Mouse (Mus musculus) B cell, adult (primary cell): Measurements from ENCODE around the gene Utp3. TPM values are rescaled to one million over a fixed set of nuclear protein-coding genes. Genes with fewer than 3 reads are reported as not detected.

Experiments used
- total RNA-seq: library from RNA; stranded (reverse); gene quantifications from 4 replicates; pipeline ENCODE4 v1.2.4, GENCODE M21; 2023; ENCODE audit not compliant: inconsistent age

The Utp3 gene
- total RNA-seq = 34.1 to 35.3 TPM (median 34.7 TPM) in 4 replicates

GRCm38 (mm10) chr5:88554086-88554886 lies at the start of gene Utp3:
Gene Utp3, plus strand, starts transcription at chr5:88554462.

GRCm38 (mm10) chr5:88527657-88528056 lies 26.6 kb upstream of the Utp3 start, which contains the start of gene Jchain:
Gene Jchain, minus strand, starts transcription at chr5:88527891.

GRCm38 (mm10) chr5:88564501-88565147 lies 10.4 kb downstream of the Utp3 start, which contains the start of gene Rufy3:
Gene Rufy3, plus strand, starts transcription at chr5:88565040.

Other genes with a start within 250 kb of the Utp3 start
- gene Prol1, start 237.2 kb upstream of the Utp3 start, total RNA-seq = not detected in 4 replicates
- gene Amtn, start 178.4 kb upstream of the Utp3 start, total RNA-seq = not detected in 4 replicates
- gene Ambn, start 98.5 kb upstream of the Utp3 start, total RNA-seq = not detected in 4 replicates
- not detected in 4 replicates for gene Enam, start 66.5 kb upstream of the Utp3 start, total RNA-seq
- gene Jchain, start 26.6 kb upstream of the Utp3 start, total RNA-seq = 115 to 167 TPM (median 137 TPM) in 4 replicates
- gene Rufy3, start 10.6 kb downstream of the Utp3 start, total RNA-seq = 24.5 to 32.9 TPM (median 30.3 TPM) in 4 replicates
- 43.9 to 51.5 TPM (median 44.9 TPM) in 4 replicates for gene Grsf1, start 121.7 kb downstream of the Utp3 start, total RNA-seq
- 20.5 to 23.3 TPM (median 21.4 TPM) in 4 replicates for gene Mob1b, start 166.4 kb downstream of the Utp3 start, total RNA-seq
- gene Dck, start 210.5 kb downstream of the Utp3 start, total RNA-seq = 27.0 to 29.5 TPM (median 28.2 TPM) in 4 replicates